Mouse (Mus musculus) midbrain, embryonic 14.5 days (tissue): ENCODE measurements around the gene Prkaca. TPM values are rescaled to one million over a fixed set of nuclear protein-coding genes. Genes with fewer than 3 reads are reported as not detected.

Experiments
- ATAC-seq: fragments of 200-750 bp; cut with Nextera tagmentation; 2 replicates; pipeline ENCODE4 v1.8.0; 2017; ENCODE audit warnings: moderate number of reproducible peaks, moderate library complexity; ENCODE audit not compliant: low FRiP score, low TSS enrichment
- DNase-seq: peaks from one replicate; pipeline ENCODE4 v3.0.0-alpha.2; 2015
- H3K27ac ChIP-seq: fragments of 300-500 bp; sonication (generic); replicated peaks from 2 replicates; pipeline ENCODE4 v1.5.1; 2014; ENCODE audit warnings: mild to moderate bottlenecking, low read depth, low read length, moderate library complexity
- H3K27me3 ChIP-seq: fragments of 300-500 bp; sonication (generic); 2 replicates; pipeline ENCODE4 v1.6.1; 2014; ENCODE audit warnings: low read length, control low read depth, mixed read lengths; ENCODE audit not compliant: control insufficient read depth, insufficient read depth
- H3K36me3 ChIP-seq: fragments of 300-500 bp; sonication (generic); 2 replicates; pipeline ENCODE4 v1.6.1; 2014; ENCODE audit warnings: low read length, control low read depth; ENCODE audit not compliant: control insufficient read depth, insufficient read depth
- H3K4me1 ChIP-seq: fragments of 300-500 bp; sonication (generic); 2 replicates; pipeline ENCODE4 v1.6.1; 2014; ENCODE audit warnings: mild to moderate bottlenecking, antibody characterized with exemption, low read length, control low read depth; ENCODE audit not compliant: control insufficient read depth, insufficient read depth
- H3K4me2 ChIP-seq: fragments of 300-500 bp; sonication (generic); 2 replicates; pipeline ENCODE4 v1.6.1; 2014; ENCODE audit warnings: mild to moderate bottlenecking, low read length, moderate library complexity
- H3K4me3 ChIP-seq: fragments of 300-500 bp; sonication (generic); replicated peaks from 2 replicates; pipeline ENCODE4 v1.5.1; 2014; ENCODE audit warnings: low read depth, low read length
- H3K9ac ChIP-seq: fragments of 300-500 bp; sonication (generic); replicated peaks from 2 replicates; pipeline ENCODE4 v1.6.1; 2014; ENCODE audit warnings: mild to moderate bottlenecking, low read length, moderate library complexity
- H3K9me3 ChIP-seq: fragments of 300-500 bp; sonication (generic); 2 replicates; pipeline ENCODE4 v1.6.1; 2016; ENCODE audit warnings: low read length, control low read depth, mixed read lengths; ENCODE audit not compliant: control insufficient read depth
- WGBS: fragments of 180-500 bp; shearing (Covaris S2); extraction: QIAGEN DNeasy Blood & Tissue Kit; methylation state at CpG from one replicate; pipeline ENCODE4 v1.1.7; 2014; 5-methylcytosine and 5-hydroxymethylcytosine counted together
- polyA plus RNA-seq: library from polyadenylated mRNA; unstranded; fragments of >200 nt; fragmentation: Nextera tagmentation; extraction: Ambion mirVana; gene quantifications from 2 replicates; pipeline ENCODE4 v1.2.1, GENCODE M21; 2014

Prkaca gene
- polyA plus RNA-seq, 1 experiment from 2014 or later: 181 TPM

DNA sequence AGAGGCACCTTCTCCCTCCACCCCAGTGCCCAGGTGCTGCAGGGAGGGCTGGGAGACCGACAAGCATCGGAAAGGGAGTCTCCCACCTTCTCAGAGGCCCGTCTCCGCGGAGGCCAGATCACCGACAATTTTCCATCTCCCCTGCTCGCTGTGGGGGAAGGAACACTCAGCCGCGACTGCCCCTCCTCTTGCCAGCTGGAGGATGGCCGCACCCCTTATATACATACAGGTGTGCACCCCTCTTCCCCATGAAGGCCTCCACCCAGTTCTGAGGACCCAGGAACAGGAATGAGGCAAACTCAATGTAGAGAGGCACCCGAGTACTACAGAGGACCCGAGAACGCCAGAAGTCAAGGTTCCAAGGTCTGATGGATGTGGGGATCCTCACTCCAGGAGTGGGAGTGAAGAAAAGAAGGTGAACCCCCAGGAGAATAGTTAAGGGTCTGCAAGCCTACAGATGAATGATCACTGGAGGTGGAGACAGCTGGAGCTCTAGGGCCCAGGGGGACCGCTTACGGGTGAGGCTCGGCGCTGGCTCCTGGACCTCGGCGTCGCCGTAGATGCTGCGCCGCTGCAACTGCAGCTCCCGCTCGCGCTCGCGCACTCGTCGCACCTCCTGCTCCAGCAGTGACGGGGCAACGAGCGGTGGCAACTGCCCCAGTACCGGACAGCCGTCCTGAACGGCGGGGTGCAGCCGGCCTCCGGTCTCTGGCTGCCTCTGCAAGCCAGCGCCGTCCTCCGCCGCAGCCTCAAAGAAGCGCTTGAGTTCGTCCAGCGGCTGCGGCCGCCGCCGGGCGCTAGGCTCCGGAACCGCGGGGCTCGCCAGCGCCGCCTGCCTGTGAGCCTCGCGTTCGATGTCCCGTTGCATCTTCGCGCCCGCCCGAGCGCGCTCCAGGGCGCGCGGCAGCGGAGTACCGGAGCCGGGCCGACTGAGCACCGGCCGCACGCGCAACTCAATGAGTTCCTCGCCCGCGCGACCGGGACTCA is 38.1 kb downstream of the Prkaca start:
- peaks cover 17% of the 10 kb centered on the region for H3K4me1 ChIP-seq
- H3K4me3 ChIP-seq: peak overlapping the region; percentile 52
- H3K36me3 ChIP-seq: no peaks in the 10 kb centered on the region
- 2% methylated on average over 81 of the region's 83 CpGs for WGBS
- peak overlapping the region; percentile 51; the same call in 1 of the 2 replicates for H3K9ac ChIP-seq
- H3K9me3 ChIP-seq: no peaks in the 10 kb centered on the region
- ATAC-seq: peak; percentile 51; the same call in 1 of the 2 replicates
- peaks cover 34% of the 10 kb centered on the region for H3K27me3 ChIP-seq
- peak overlapping the region; percentile 95 for H3K4me2 ChIP-seq
- DNase-seq: peak; percentile 90
- no peak overlapping the region for H3K27ac ChIP-seq

GRCm38 (mm10) chr8:84011705-84012498 is 39.1 kb downstream of the Prkaca start, which contains the start of gene 2210011C24Rik:
2210011C24Rik (minus strand) TSS chr8:84012171.
- Histone ChIP-seq H3K27me3 (peaks cover 34% of the 10 kb centered on the region), H3K36me3 (no peaks in the 10 kb centered on the region), H3K27ac (no peak within 1 kb of the TSS), H3K4me1 (peaks cover 17% of the 10 kb centered on the region), H3K9ac (peak within 1 kb of the TSS; percentile 51; the same call in 1 of the 2 replicates), H3K9me3 (no peaks in the 10 kb centered on the region), H3K4me2 (peak within 1 kb of the TSS; percentile 95), H3K4me3 (peak within 1 kb of the TSS; percentile 52)
- 0 out of 2 replicates have a peak, but pooled peaks have one; percentile 22 for ATAC-seq
- no peak for DNase-seq
- WGBS: under 1% methylated on average over 45 of the region's 45 CpGs

- no peaks in the 10 kb centered on the region for H3K9me3 ChIP-seq
- WGBS: 3% methylated on average over 35 of the region's 35 CpGs
- H3K9ac ChIP-seq: no peak overlapping the region; the same call in 1 of the 2 replicates
- peak overlapping the region; percentile 52 for H3K4me3 ChIP-seq
- H3K4me1 ChIP-seq: peaks cover 17% of the 10 kb centered on the region
- DNase-seq (peak; percentile 34), ATAC-seq (no peak; the same call in 1 of the 2 replicates)
- peaks cover 34% of the 10 kb centered on the region for H3K27me3 ChIP-seq
- H3K4me2 ChIP-seq: peak overlapping the region; percentile 95
- H3K27ac ChIP-seq: no peak overlapping the region
- H3K36me3 ChIP-seq: no peaks in the 10 kb centered on the region
Measured at GRCm38 (mm10) chr8:84012499-84013165, 39.8 kb downstream of the Prkaca start.

- H3K27ac ChIP-seq: no peak overlapping the region
- H3K4me1 ChIP-seq: peaks cover 14% of the 10 kb centered on the region
- H3K4me2 ChIP-seq: no peak overlapping the region
- no peak for DNase-seq
- no peaks in the 10 kb centered on the region for H3K36me3 ChIP-seq
- no peaks in the 10 kb centered on the region for H3K9me3 ChIP-seq
- no peak for ATAC-seq
- H3K9ac ChIP-seq: no peak overlapping the region
- WGBS: 92% methylated on average over 5 of the region's 5 CpGs
- H3K27me3 ChIP-seq: peaks cover 26% of the 10 kb centered on the region
- H3K4me3 ChIP-seq: no peak overlapping the region
Measured at GRCm38 (mm10) chr8:84015833-84016232, 43.0 kb downstream of the Prkaca start.

DNA sequence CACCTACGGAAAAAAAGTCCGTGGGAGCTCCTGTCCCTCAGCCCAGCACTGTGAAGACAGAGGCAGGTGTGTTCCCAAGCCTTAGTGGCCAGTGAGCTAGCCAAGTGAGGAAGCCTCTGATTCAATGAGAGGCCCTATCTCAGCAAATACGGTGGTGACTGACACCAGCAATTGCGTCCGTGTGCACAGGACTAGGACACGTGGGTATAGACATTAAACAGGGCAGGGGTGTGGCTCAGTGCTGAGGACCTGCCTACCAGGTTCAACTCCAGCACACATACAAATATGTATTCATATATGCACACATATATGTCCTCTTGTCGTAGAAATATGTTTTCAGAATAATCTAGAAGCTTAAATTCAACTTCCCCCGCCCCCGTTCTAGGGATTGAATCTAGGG is 46.9 kb downstream of the Prkaca start:
- ATAC-seq: no peak
- Histone ChIP-seq H3K4me1 (0 out of 2 replicates have a peak, but pooled peaks cover 3% of the 10 kb centered on the region), H3K9ac (no peak overlapping the region), H3K4me2 (no peak overlapping the region), H3K36me3 (no peaks in the 10 kb centered on the region), H3K27ac (no peak overlapping the region), H3K4me3 (no peak overlapping the region), H3K9me3 (no peaks in the 10 kb centered on the region), H3K27me3 (peaks cover 7% of the 10 kb centered on the region; the same call in 1 of the 2 replicates)
- WGBS: 88% methylated on average over 9 of the region's 9 CpGs
- no peak for DNase-seq

- WGBS: 6% methylated on average over 18 of the region's 18 CpGs
- H3K9ac ChIP-seq: no peak within 1 kb of the TSS
- H3K4me3 ChIP-seq: no peak within 1 kb of the TSS
- no peaks in the 10 kb centered on the region for H3K36me3 ChIP-seq
- ATAC-seq (no peak), DNase-seq (no peak)
- 0 out of 2 replicates have a peak, but pooled peaks cover 6% of the 10 kb centered on the region for H3K4me1 ChIP-seq
- peaks cover 7% of the 10 kb centered on the region; the same call in 1 of the 2 replicates for H3K27me3 ChIP-seq
- no peaks in the 10 kb centered on the region for H3K9me3 ChIP-seq
- no peak within 1 kb of the TSS for H3K27ac ChIP-seq
- no peak within 1 kb of the TSS for H3K4me2 ChIP-seq
Measured at GRCm38 (mm10) chr8:84021096-84021495, 48.3 kb downstream of the Prkaca start, which contains the start of gene Palm3. Palm3 (plus strand) TSS chr8:84021471.

DNA sequence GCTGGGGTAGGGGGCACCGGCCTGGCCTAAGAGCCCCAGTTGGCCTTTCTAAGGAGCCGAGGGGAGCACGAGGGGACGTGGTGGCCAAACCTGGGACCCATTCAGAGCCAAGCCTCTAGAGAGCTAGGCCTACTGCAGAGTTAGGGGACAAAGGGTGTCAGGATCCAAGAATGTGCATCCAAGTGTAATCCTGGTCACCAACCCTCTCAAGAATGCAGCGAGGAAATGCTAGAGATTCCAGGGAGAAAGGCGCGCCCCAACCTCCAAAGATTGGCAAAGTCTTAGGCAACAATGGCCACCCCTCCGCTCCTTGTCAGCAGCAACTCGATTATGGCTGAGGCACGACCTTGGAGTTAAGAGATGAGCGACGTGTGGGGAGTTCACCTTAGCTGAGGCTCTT is 48.8 kb downstream of the Prkaca start:
- no peaks in the 10 kb centered on the region for H3K9me3 ChIP-seq
- peaks cover 11% of the 10 kb centered on the region; the same call in 1 of the 2 replicates for H3K27me3 ChIP-seq
- H3K36me3 ChIP-seq: no peaks in the 10 kb centered on the region
- no peak overlapping the region for H3K4me2 ChIP-seq
- ATAC-seq (no peak), DNase-seq (no peak)
- 43% methylated on average over 12 of the region's 12 CpGs for WGBS
- H3K4me1 ChIP-seq: 0 out of 2 replicates have a peak, but pooled peaks cover 7% of the 10 kb centered on the region
- no peak overlapping the region for H3K4me3 ChIP-seq
- H3K9ac ChIP-seq: no peak overlapping the region
- H3K27ac ChIP-seq: no peak overlapping the region

GRCm38 (mm10) chr8:84023085-84023484 is 50.3 kb downstream of the Prkaca start:
- Histone ChIP-seq H3K36me3 (no peaks in the 10 kb centered on the region), H3K9me3 (no peaks in the 10 kb centered on the region), H3K9ac (no peak overlapping the region), H3K27ac (no peak overlapping the region), H3K4me2 (no peak overlapping the region), H3K27me3 (peaks cover 18% of the 10 kb centered on the region; the same call in 1 of the 2 replicates), H3K4me1 (0 out of 2 replicates have a peak, but pooled peaks cover 7% of the 10 kb centered on the region), H3K4me3 (no peak overlapping the region)
- DNase-seq (no peak), ATAC-seq (no peak)
- WGBS: 61% methylated on average over 5 of the region's 5 CpGs
